Mouse (Mus musculus) fat pad, adult 2 months (tissue): ENCODE data around the gene Wdr27.

Source experiments
- DNase-seq: peaks from one replicate; pipeline ENCODE4 v3.0.0-alpha.2; 2011; ENCODE audit warnings: low read depth, low spot score; ENCODE audit errors: extremely low read depth

Wdr27 gene

DNA sequence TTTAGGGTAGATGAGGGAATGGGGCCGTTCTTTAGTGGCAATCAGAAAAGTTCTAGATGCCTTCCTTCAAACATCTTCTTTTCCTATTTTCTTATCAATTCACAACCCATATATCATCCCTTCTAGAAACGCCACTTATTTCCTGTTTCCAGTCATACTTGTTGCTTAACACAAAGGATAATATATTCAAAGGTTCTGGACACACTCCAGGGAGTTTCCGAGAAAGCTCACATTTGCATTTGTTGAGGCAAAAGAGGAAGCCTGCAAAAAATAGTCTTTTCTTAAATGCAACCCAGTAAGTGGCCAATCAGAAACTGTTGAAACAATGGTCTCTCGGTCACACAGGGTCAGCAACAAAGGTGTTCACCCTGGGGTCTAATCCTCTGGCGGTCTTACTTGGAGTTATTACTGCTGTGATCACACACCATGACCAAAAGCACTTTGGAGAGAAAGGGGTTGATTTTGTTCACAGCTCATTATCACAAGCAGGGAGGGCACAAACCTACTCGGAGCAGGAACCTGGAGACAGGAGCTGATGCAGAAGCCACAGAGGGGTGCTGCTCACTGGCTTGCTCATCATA, 116.2 kb downstream of the Wdr27 start:
- no peak for DNase-seq

DNA sequence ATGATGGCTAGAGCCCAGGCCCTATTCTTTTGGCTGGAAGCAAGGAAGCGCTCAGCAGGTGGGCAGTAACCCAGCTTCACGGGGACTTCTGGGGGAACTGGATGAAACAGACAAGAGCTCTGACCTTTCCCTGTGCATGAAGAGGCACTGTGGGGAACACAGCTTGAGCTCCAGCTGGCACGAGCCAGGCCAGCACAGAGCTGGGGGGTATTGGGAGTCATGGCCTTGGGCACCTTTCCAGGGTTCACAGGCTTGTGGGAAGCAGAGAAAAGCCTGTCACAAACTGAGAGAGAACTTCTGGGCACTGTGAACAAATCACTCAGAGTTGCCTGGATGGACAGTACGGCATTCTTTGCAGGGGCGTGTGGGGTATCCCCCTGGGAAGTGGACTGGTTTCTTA, 118.0 kb downstream of the Wdr27 start:
- no peak for DNase-seq

DNA sequence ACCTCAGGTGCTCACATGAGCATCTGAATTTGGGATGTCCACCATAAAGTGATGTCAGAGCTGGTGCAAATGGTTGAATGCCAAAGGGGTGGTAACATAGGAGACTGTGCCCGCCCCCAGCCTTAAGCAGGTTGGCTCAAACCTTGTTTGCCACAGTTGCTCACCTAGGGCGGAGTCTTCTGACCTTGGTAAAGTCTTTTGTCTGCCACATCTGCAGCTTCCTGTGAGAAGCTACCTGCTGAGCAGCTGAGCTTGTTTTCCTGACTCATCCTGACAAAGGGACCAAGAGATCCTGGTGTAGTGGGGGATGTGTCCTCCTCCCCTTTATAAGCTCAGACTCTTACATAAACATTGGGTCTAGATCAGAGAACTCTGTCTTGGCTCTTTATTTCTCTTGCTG, 125.0 kb downstream of the Wdr27 start:
- no peak for DNase-seq

DNA sequence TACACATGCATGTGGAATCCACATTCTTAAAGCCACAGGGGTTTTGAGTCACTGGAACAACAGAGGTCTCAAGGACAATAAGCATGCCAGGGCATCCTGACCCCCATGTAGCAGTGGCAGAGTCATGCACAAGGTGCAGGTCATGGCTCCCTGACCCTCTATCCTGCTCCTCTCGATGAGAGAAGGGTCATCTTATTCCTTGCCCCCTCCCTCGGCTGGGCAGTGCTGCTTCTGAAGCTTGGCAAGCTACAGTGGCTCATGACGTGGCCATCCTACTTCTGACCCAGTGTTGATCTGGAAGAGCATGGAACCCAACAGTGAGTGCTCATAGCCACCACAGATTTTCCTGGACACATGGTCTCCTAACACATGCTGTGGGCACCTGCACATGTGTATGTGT, 126.9 kb downstream of the Wdr27 start:
- no peak for DNase-seq

DNA sequence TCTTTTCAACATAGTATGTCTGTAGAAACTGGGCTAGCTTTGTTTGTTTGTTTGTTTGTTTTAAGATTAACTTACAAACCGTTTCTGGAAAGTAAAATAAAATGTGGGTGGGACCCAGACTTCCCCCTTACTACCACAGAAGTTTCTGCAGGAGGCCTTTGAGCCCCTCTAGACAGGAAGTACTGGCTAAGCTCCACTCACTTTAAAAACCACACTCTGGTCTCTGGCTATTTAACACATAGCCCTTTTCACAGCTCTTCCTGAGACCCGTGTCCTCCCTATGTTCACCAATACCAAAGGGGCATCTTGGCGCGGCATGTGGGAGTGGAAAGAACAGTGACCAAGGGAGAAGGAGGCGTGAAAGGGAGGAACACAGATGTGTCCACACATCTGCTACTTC, 127.7 kb downstream of the Wdr27 start:
- no peak for DNase-seq

DNA sequence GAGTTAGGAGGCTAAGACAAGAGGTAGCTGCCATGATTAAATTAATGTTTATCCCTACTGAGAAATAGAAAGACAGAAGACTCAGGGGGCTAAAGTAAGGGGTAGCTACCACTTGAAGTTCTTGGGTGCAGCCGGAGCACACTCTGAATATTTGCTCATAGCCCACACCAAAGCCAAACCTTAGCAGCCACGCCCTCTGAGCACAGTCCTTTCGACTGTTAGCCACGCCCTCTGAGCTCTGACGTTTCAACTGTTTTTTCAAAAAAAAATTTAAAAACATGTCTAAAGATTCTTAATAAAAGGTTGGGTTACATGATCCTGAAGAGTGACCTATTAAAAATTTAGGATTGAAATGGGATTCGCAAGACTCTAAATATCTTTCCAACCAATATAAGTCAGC, 130.3 kb downstream of the Wdr27 start:
- no peak for DNase-seq

DNA sequence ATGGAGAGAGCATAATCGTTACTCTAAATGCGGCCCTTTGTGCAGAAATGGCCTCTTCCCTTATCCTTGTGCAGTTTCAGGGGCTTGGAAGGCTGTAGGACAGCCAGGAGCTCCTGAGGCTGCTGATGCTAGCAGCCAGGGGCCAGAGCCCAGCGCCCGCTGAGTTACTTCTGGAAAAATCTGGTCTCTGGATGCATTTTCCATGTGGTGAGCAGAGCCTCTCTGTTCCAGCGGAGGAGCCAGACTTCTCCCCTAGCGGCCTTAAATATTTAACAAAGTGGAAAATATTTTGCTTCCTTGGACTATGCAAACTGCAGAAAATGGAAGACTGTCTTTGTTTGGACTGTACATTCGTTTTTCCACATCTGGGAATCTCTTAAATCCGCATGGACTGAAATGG, 130.9 kb downstream of the Wdr27 start:
- no peak for DNase-seq

DNA sequence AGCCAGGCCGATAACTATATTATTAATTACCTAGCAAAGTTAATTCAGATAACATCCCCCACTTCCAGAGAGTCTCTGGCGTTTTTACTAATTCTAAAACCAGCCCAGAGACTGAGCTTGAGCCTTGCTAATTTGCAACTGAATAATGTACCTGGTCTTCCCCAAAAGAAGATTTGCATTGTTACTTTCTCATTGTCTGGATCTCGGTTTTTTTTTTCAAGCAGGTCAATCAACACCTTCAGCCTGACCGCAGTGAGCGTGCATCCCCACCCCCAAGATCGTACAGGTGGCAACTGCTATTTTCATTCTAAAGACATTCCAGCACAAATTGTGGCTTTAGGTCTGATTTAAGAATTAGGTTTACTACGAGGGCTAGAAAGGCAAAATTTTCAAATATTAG, 136.2 kb downstream of the Wdr27 start:
- DNase-seq = no peak

DNA sequence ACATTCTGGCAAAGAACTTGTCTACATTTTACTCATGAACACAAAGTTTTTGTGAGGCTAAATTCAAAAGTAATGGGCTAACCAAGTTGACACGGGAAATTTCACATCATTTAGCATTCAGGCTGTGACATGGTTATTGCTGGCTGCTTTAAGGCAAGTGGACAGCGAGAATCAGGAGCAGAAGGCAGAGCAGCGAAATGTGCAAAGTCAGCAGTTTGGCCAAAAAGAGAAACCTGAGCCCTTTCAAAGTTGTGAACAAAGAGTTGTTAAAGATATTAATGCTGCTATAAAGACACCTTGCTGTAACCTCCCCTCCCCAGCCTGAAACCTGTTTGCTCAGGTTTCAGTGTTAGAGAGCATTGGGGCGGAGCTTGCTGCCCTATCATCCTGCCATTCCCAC, 143.7 kb downstream of the Wdr27 start:
- no peak for DNase-seq

DNA sequence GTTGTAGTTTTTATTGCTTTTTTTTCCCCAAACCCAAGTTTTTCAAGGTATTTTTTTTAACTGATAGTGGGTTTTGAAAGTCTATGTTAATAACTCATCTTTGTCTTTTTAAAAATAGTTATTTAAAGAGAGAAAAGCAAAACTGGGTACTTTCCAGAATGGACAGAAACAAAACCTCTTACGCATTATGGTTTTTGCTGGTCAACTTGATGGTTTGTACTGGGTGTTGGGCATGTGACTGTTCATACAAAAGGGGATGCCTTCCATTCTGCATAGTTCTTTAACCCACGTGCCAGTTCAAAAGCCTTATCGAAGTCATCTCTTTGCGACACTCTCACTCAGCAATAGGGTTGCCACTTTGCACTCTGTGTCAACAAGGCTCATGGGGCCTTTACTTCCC, 147.9 kb downstream of the Wdr27 start:
- DNase-seq = no peak

DNA sequence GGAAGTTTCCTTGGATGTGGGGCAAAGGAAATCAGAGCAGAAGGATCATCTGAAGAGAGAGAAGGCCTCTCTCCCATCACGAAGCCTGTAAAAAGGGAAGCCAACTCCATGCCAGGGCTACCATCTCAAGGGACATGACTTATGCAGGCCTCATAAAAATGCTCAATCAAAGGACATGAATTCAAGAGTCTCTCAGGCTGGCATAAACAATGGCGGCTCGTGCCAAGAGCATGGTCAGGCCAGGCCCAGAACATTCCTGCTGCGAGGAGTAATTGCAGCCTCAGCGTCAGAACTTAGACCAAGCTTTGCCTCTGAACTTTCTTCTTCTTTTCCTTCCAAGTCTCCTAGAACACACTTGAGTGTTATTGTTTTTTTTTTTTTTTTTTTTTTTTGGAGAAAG, 163.6 kb downstream of the Wdr27 start:
- DNase-seq = no peak

DNA sequence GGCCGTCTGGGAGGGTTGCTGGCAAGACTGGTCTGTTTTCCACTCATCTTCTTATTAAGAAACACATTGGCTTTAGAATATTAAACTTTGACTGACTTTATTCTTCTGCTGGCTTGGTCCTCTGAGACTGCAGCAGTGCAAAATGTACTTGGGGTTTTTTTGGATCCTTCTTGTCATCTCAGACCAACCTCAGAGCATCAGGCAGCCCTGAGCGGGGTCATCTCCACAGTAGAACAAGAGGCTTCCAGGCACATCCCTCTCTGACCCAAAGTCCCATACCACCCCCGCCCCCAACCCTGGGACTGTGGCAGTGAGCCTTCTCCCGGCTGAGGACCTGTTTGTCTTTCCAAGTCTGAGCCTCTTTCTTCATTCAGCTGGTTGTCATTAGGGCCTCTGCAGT, 171.6 kb downstream of the Wdr27 start:
- no peak for DNase-seq

DNA sequence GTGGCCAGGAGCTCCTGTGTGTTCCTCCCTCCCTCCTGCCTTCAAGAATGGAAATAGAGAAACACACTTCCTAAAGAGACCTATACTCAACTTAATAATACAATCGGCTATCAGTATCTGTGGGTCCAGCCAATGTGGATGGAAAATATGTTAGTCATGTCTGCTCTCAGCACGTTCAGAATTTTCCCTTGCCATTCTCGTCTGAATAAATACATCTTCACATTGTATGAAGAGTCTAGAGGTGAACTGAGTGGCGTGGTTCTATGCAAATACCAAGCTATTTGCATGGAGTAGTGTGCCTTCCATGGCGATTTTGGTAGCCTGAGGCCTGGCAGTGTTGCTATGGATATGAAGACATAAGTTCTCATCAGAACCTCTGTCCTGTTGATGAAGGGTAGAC, 172.6 kb downstream of the Wdr27 start:
- DNase-seq = no peak
